Mouse (Mus musculus) liver, adult (tissue): ENCODE measurements around the gene Lrrc25.

ENCODE experiments used
- GATA4 ChIP-seq: IDR thresholded peaks from 2 replicates; pipeline ENCODE4 v1.6.1; 2014; ENCODE audit warnings: mild to moderate bottlenecking, low read length; ENCODE audit not compliant: insufficient replicate concordance

Lrrc25 gene

GRCm38 (mm10) chr8:70608749-70609367, 7.1 kb upstream of the Lrrc25 start, which contains the start of gene Ssbp4:
Gene Ssbp4, minus strand, starts transcription at chr8:70608872.
- TF ChIP-seq GATA4: no peak

- peak; percentile 36; the same call in 1 of the 2 replicates for TF ChIP-seq GATA4
These were observed 6.5 kb upstream of the Lrrc25 start for GRCm38 (mm10) chr8:70609368-70609848.

GRCm38 (mm10) chr8:70609849-70610795, 5.8 kb upstream of the Lrrc25 start:
- no peak for TF ChIP-seq GATA4

DNA sequence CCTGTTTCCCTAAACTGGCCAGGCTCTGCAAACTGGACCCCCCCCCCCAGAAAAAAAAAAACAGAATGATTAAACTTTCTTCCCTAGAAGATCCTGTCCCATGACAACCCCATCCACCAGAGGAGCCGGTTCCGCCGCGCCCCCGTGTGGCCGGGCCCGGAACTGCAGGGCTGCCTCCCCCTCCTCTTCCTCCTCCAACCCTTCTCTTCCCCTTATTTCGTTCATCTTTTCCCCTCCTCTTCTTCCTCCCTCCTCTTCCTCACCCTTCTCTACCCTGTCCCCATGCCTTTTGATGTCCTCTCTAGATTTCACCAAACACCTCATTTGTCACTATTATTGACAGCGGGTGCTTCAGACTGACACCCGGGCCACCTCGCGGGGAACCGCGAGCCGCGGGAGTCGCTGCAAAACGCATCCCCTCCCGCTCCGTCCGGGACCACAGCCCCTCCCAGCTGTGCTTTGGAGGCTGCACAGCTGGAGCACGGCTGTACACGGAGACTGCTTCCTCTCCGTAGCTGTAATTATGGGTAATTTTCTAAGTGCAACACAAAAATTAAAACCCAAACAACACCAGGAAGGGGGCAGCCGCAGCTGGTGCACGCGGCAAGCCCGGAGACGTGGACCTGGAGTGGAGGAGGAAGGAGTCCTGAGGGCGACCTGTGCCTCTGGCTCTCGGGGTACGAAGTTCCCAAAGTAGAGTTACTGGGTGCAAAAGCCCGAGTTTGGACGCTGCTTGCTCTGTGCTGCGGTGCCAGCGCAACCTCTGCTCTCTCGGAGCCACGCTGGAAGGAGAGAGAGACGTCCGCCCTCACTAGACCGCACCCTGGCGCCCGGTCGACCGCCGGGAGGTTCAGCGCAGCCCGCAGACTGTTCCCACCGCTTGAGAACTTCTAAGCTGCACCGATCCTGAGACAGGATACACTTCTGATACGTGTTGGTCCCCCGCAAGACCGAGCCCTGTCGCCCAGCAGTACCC, 4.9 kb upstream of the Lrrc25 start:
- no peak for TF ChIP-seq GATA4

GRCm38 (mm10) chr8:70611849-70612248, 4.1 kb upstream of the Lrrc25 start:
- TF ChIP-seq GATA4: no peak

DNA sequence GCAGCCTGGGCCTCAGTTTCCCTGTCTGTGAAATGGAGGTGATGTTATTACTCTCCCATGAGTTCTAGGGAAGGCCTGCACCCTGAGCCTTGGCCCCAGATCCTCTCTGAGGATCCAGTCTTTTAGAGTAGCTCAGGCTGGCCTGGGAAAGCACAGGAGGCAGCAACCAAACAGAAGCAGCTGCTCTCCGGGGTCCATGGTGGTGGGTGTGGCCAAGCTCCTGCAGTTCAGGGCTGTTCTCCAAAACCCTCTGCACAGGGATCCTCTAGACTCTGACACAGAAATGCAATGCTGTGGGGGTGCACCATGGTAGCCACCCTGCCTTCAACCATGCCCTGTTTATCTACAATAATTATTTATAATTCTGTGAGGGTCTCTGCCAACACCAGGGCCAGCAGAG, 2.2 kb upstream of the Lrrc25 start:
- no peak for TF ChIP-seq GATA4

GRCm38 (mm10) chr8:70614469-70614868, 1.5 kb upstream of the Lrrc25 start:
- no peak for TF ChIP-seq GATA4

GRCm38 (mm10) chr8:70615281-70615680, 674 bp upstream of the Lrrc25 start:
- TF ChIP-seq GATA4: no peak

DNA sequence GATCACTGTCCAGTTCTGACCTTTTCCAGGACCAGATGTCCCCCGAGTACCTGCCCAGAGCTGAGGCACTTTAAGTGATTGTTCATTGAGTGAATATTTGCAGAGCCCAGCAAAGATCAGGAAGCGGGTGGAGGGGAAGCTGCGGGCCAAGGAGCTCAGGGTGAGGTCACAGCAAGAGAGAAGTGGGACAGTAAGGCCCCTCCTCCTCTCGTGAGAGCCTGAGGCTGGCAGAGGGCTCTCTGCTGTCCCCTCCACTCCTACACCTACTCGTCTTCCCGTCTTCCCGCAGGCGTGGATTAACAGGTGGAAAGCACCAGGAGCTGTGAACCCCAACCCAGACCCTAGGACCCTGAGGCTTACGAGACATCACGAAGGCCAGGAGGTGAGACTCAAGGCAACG, 690 bp downstream of the Lrrc25 start:
- TF ChIP-seq GATA4: no peak

DNA sequence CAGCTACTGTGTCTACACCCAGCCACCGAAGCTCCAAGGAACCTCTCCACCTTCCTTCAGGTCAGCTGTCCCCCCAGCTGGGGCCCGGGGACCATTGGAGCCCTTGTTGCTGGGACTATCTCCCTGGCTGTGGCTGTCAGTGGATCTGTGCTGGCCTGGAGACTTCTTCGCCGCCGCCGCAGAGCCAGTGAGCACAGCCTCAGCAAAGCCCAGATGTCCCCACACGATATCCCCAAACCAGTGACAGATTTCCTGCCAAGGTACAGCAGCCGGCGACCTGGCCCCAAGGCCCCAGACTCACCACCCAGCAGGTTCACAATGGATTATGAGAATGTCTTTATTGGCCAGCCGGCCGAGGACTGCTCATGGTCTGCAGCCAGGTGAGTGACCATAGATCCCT, 2.0 kb downstream of the Lrrc25 start:
- no peak for TF ChIP-seq GATA4

- TF ChIP-seq GATA4: no peak
These were observed 3.0 kb downstream of the Lrrc25 start for GRCm38 (mm10) chr8:70618888-70619334.

DNA sequence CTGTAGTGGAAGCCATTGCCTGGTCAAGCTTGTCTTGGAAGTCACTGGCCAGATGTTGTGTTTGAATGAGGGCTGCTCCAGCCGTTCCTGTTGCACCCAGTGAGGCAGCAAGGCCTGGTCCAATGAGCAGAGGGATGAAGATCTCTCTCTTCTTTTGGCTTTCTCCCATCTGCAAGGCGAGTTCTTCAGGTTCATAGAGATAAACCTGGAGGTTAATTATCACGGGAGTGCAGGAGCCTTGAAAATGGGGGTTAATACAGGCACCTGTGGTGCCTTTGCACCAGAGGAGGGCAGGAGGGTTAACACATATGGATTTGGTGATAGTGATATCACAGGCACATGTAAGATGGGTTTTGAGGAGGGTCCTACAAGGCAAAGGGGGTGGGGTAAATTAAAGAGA, 6.3 kb downstream of the Lrrc25 start:
- TF ChIP-seq GATA4: no peak

DNA sequence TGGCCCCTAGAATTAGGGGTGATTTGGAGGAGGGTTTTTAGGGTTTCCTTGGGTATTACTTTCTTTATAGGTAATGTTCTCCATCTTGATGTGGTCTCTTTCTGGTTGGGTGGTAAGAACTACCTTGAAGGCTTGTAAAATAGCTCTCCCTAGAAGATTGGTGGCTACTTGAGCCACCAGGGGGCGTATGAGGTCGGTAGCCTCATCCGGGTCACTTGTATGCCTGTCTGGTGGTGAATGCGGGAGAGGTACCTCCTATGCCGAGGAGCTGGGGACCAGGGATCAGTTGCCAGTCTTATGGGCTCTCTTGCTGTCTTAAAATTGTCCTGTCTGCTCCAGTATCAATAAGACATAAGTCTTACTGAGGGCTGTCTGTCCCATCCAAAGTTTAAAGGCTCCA, 9.1 kb downstream of the Lrrc25 start:
- no peak for TF ChIP-seq GATA4

- no peak for TF ChIP-seq GATA4
These were observed 11.1 kb downstream of the Lrrc25 start for GRCm38 (mm10) chr8:70627041-70627440.

DNA sequence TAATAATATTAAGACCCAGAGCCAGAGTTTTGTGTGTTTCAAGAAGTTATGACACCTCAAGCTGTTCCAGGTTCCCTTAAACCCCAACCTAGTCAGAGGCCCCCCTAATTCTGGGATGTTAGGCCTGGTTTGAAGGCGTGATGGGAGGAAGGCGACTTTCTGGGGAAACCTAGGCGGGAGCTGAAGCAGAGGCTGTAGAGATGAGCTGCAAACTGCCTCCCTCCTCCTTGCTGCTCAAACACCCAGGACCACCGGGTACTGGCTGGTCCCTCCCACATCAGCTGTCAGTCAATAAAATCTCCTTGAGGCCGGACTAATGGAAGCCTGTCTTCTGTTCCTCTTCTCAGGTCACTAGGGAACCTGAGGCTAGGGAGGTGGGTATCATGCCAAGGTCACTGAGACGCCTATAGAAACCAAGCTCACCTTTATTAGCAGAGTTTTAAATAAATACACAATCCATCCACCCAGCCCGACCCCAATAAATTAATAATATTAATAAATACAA, 13.1 kb downstream of the Lrrc25 start:
- TF ChIP-seq GATA4: no peak
